Mouse (Mus musculus): ENCODE results near the gene Lrig1. TPM values are rescaled to one million over a fixed set of nuclear protein-coding genes. Genes with fewer than 3 reads are reported as not detected.

Lrig1 gene
- polyA plus RNA-seq, 1 experiment from 2014 or later: 11.8 TPM

GRCm38 (mm10) chr6:94635343-94635742, 64.6 kb downstream of the Lrig1 start:
- H3K4me3 ChIP-seq (ENCODE audit: low read length): no peak overlapping the region
- no peaks in the 10 kb centered on the region for H3K27me3 ChIP-seq (replicated peaks; ENCODE audit: control insufficient read depth, insufficient read depth, low read length)
- no peak overlapping the region for H3K9ac ChIP-seq (ENCODE audit: low read depth, low read length)
- WGBS: 42% methylated on average over 1 of the region's 1 CpGs
- H3K36me3 ChIP-seq (ENCODE audit: control insufficient read depth, insufficient read depth, low read length): no peaks in the 10 kb centered on the region
- no peak overlapping the region for H3K27ac ChIP-seq (ENCODE audit: low read length)
- H3K4me1 ChIP-seq (ENCODE audit: control insufficient read depth, insufficient read depth, low read length): peaks cover 46% of the 10 kb centered on the region
- no peak for ATAC-seq
- H3K4me2 ChIP-seq (ENCODE audit: low read depth, low read length): no peak overlapping the region
- H3K9me3 ChIP-seq (ENCODE audit: control insufficient read depth, low read length): no peaks in the 10 kb centered on the region

- no peak overlapping the region for H3K4me3 ChIP-seq (ENCODE audit: low read length)
- no peak overlapping the region for H3K27ac ChIP-seq (ENCODE audit: low read length)
- H3K27me3 ChIP-seq (replicated peaks; ENCODE audit: control insufficient read depth, insufficient read depth, low read length): no peaks in the 10 kb centered on the region
- H3K4me1 ChIP-seq (ENCODE audit: control insufficient read depth, insufficient read depth, low read length): peaks cover 41% of the 10 kb centered on the region
- 76% methylated on average over 9 of the region's 9 CpGs for WGBS
- H3K36me3 ChIP-seq (ENCODE audit: control insufficient read depth, insufficient read depth, low read length): no peaks in the 10 kb centered on the region
- H3K9me3 ChIP-seq (ENCODE audit: control insufficient read depth, low read length): no peaks in the 10 kb centered on the region
- H3K4me2 ChIP-seq (ENCODE audit: low read depth, low read length): no peak overlapping the region
- ATAC-seq: no peak
- no peak overlapping the region for H3K9ac ChIP-seq (ENCODE audit: low read depth, low read length)
These were observed 65.2 kb downstream of the Lrig1 start for GRCm38 (mm10) chr6:94634710-94635109.

GRCm38 (mm10) chr6:94634274-94634673, 65.7 kb downstream of the Lrig1 start:
- Histone ChIP-seq H3K9ac (ENCODE audit: low read depth, low read length) (no peak overlapping the region), H3K4me1 (ENCODE audit: control insufficient read depth, insufficient read depth, low read length) (peaks cover 41% of the 10 kb centered on the region), H3K36me3 (ENCODE audit: control insufficient read depth, insufficient read depth, low read length) (no peaks in the 10 kb centered on the region), H3K4me2 (ENCODE audit: low read depth, low read length) (no peak overlapping the region), H3K27me3 (replicated peaks; ENCODE audit: control insufficient read depth, insufficient read depth, low read length) (no peaks in the 10 kb centered on the region), H3K27ac (ENCODE audit: low read length) (no peak overlapping the region), H3K4me3 (ENCODE audit: low read length) (no peak overlapping the region), H3K9me3 (ENCODE audit: control insufficient read depth, low read length) (no peaks in the 10 kb centered on the region)
- 74% methylated on average over 4 of the region's 4 CpGs for WGBS
- ATAC-seq: no peak

- no peak for ATAC-seq
- no peak overlapping the region for H3K9ac ChIP-seq (ENCODE audit: low read depth, low read length)
These were observed 68.2 kb downstream of the Lrig1 start for GRCm38 (mm10) chr6:94631779-94632082.

GRCm38 (mm10) chr6:94631051-94631778, 68.7 kb downstream of the Lrig1 start:
- Histone ChIP-seq H3K4me3 (ENCODE audit: low read length) (no peak overlapping the region), H3K4me1 (ENCODE audit: control insufficient read depth, insufficient read depth, low read length) (peaks cover 34% of the 10 kb centered on the region), H3K27ac (ENCODE audit: low read length) (peak overlapping the region; percentile 23; the same call in 1 of the 2 replicates), H3K27me3 (replicated peaks; ENCODE audit: control insufficient read depth, insufficient read depth, low read length) (no peaks in the 10 kb centered on the region), H3K36me3 (ENCODE audit: control insufficient read depth, insufficient read depth, low read length) (no peaks in the 10 kb centered on the region), H3K9ac (ENCODE audit: low read depth, low read length) (no peak overlapping the region), H3K9me3 (ENCODE audit: control insufficient read depth, low read length) (no peaks in the 10 kb centered on the region), H3K4me2 (ENCODE audit: low read depth, low read length) (no peak overlapping the region)
- ATAC-seq: no peak
- 60% methylated on average over 7 of the region's 7 CpGs for WGBS

More at GRCm38 (mm10) chr6:94631779-94632082, 68.2 kb downstream of the Lrig1 start:
- Histone ChIP-seq H3K9me3 (ENCODE audit: control insufficient read depth, low read length) (no peaks in the 10 kb centered on the region), H3K27me3 (replicated peaks; ENCODE audit: control insufficient read depth, insufficient read depth, low read length) (no peaks in the 10 kb centered on the region), H3K4me1 (ENCODE audit: control insufficient read depth, insufficient read depth, low read length) (peaks cover 36% of the 10 kb centered on the region), H3K36me3 (ENCODE audit: control insufficient read depth, insufficient read depth, low read length) (no peaks in the 10 kb centered on the region), H3K4me3 (ENCODE audit: low read length) (no peak overlapping the region), H3K27ac (ENCODE audit: low read length) (peak overlapping the region; percentile 23; the same call in 1 of the 2 replicates), H3K4me2 (ENCODE audit: low read depth, low read length) (no peak overlapping the region)
- 75% methylated on average over 6 of the region's 6 CpGs for WGBS

- H3K4me2 ChIP-seq (ENCODE audit: low read depth, low read length): no peak overlapping the region
- H3K4me1 ChIP-seq (ENCODE audit: control insufficient read depth, insufficient read depth, low read length): peaks cover 16% of the 10 kb centered on the region
- no peaks in the 10 kb centered on the region for H3K36me3 ChIP-seq (ENCODE audit: control insufficient read depth, insufficient read depth, low read length)
- no peak for ATAC-seq
- no peaks in the 10 kb centered on the region for H3K27me3 ChIP-seq (replicated peaks; ENCODE audit: control insufficient read depth, insufficient read depth, low read length)
- H3K9me3 ChIP-seq (ENCODE audit: control insufficient read depth, low read length): no peaks in the 10 kb centered on the region
- 62% methylated on average over 6 of the region's 6 CpGs for WGBS
- H3K9ac ChIP-seq (ENCODE audit: low read depth, low read length): no peak overlapping the region
- no peak overlapping the region for H3K27ac ChIP-seq (ENCODE audit: low read length)
- H3K4me3 ChIP-seq (ENCODE audit: low read length): no peak overlapping the region
These were observed 71.2 kb downstream of the Lrig1 start for GRCm38 (mm10) chr6:94628787-94629186.

- 53% methylated on average over 15 of the region's 15 CpGs for WGBS
- H3K27ac ChIP-seq (ENCODE audit: low read length): no peak overlapping the region
These were observed 72.0 kb downstream of the Lrig1 start for GRCm38 (mm10) chr6:94627714-94628595.

GRCm38 (mm10) chr6:94626807-94627206, 73.2 kb downstream of the Lrig1 start:
- no peak for ATAC-seq

More at GRCm38 (mm10) chr6:94627714-94628595, 72.0 kb downstream of the Lrig1 start:
- Histone ChIP-seq H3K9ac (ENCODE audit: low read depth, low read length) (no peak overlapping the region), H3K4me3 (ENCODE audit: low read length) (no peak overlapping the region), H3K4me2 (ENCODE audit: low read depth, low read length) (no peak overlapping the region), H3K9me3 (ENCODE audit: control insufficient read depth, low read length) (no peaks in the 10 kb centered on the region), H3K4me1 (ENCODE audit: control insufficient read depth, insufficient read depth, low read length) (peaks cover 16% of the 10 kb centered on the region), H3K27me3 (replicated peaks; ENCODE audit: control insufficient read depth, insufficient read depth, low read length) (no peaks in the 10 kb centered on the region), H3K36me3 (ENCODE audit: control insufficient read depth, insufficient read depth, low read length) (no peaks in the 10 kb centered on the region)
- ATAC-seq: no peak

GRCm38 (mm10) chr6:94625896-94626295, 74.1 kb downstream of the Lrig1 start:
- no peaks in the 10 kb centered on the region for H3K27me3 ChIP-seq (replicated peaks; ENCODE audit: control insufficient read depth, insufficient read depth, low read length)
- H3K9ac ChIP-seq (ENCODE audit: low read depth, low read length): no peak overlapping the region
- H3K36me3 ChIP-seq (ENCODE audit: control insufficient read depth, insufficient read depth, low read length): no peaks in the 10 kb centered on the region
- ATAC-seq: no peak
- WGBS: 59% methylated on average over 5 of the region's 5 CpGs
- no peak overlapping the region for H3K27ac ChIP-seq (ENCODE audit: low read length)
- H3K9me3 ChIP-seq (ENCODE audit: control insufficient read depth, low read length): no peaks in the 10 kb centered on the region
- no peak overlapping the region for H3K4me2 ChIP-seq (ENCODE audit: low read depth, low read length)
- peaks cover 8% of the 10 kb centered on the region for H3K4me1 ChIP-seq (ENCODE audit: control insufficient read depth, insufficient read depth, low read length)
- no peak overlapping the region for H3K4me3 ChIP-seq (ENCODE audit: low read length)

More at GRCm38 (mm10) chr6:94626807-94627206, 73.2 kb downstream of the Lrig1 start:
- Histone ChIP-seq H3K36me3 (ENCODE audit: control insufficient read depth, insufficient read depth, low read length) (no peaks in the 10 kb centered on the region), H3K9ac (ENCODE audit: low read depth, low read length) (no peak overlapping the region), H3K27me3 (replicated peaks; ENCODE audit: control insufficient read depth, insufficient read depth, low read length) (no peaks in the 10 kb centered on the region), H3K4me2 (ENCODE audit: low read depth, low read length) (no peak overlapping the region), H3K4me3 (ENCODE audit: low read length) (no peak overlapping the region), H3K4me1 (ENCODE audit: control insufficient read depth, insufficient read depth, low read length) (peaks cover 14% of the 10 kb centered on the region), H3K9me3 (ENCODE audit: control insufficient read depth, low read length) (no peaks in the 10 kb centered on the region), H3K27ac (ENCODE audit: low read length) (no peak overlapping the region)
- 69% methylated on average over 2 of the region's 2 CpGs for WGBS
